7 mouse cellular contexts compared by ENCODE assay signal in genomic region chr2:84556888-84557514, GRCm38 (mm10).
DNase-seq lines count a peak whose midpoint lies in the region; ATAC-seq and TF ChIP-seq lines count a peak whose summit lies in the region.

No protein-coding gene starts in this region.

- ATAC-seq in embryonic facial prominence, embryonic 14.5 days (ENCODE audit: low read depth), result no peak
- ATAC-seq in hindbrain, embryonic 16.5 days, result peak; percentile 71
- ATAC-seq in lung, embryonic 14.5 days (ENCODE audit: insufficient read depth), result peak; percentile 72; the same call in 1 of the 2 replicates

- no peaks in the 10 kb centered on the region; the same call in 1 of the 2 replicates for H3K4me1 ChIP-seq in embryonic facial prominence, embryonic 14.5 days (ENCODE audit: control insufficient read depth, insufficient read depth, low read length)
- H3K4me1 ChIP-seq in hindbrain, embryonic 16.5 days (ENCODE audit: control insufficient read depth, insufficient read depth, low read depth, low read length), result no peaks in the 10 kb centered on the region
- no peaks in the 10 kb centered on the region for H3K4me1 ChIP-seq in lung, embryonic 14.5 days (ENCODE audit: insufficient read depth)

- H3K36me3 ChIP-seq in embryonic facial prominence, embryonic 14.5 days (ENCODE audit: control insufficient read depth, insufficient read depth, low read length), result no peaks in the 10 kb centered on the region
- H3K36me3 ChIP-seq in hindbrain, embryonic 16.5 days (ENCODE audit: control insufficient read depth, insufficient read depth, low read length), result no peaks in the 10 kb centered on the region
- H3K36me3 ChIP-seq in lung, embryonic 14.5 days (ENCODE audit: insufficient read depth), result no peaks in the 10 kb centered on the region

- peak overlapping the region; percentile 8; the same call in 1 of the 2 replicates for H3K4me3 ChIP-seq in embryonic facial prominence, embryonic 14.5 days (ENCODE audit: low read depth, low read length)
- H3K4me3 ChIP-seq in hindbrain, embryonic 16.5 days (ENCODE audit: low read length), result no peak overlapping the region
- peak overlapping the region; percentile 10 for H3K4me3 ChIP-seq in lung, embryonic 14.5 days (ENCODE audit: low read depth, low read length)

- H3K27me3 ChIP-seq in embryonic facial prominence, embryonic 14.5 days (replicated peaks; ENCODE audit: control insufficient read depth, insufficient read depth, low read length), result no peaks in the 10 kb centered on the region
- H3K27me3 ChIP-seq in hindbrain, embryonic 16.5 days (replicated peaks; ENCODE audit: control insufficient read depth, insufficient read depth, low read length), result no peaks in the 10 kb centered on the region
- no peaks in the 10 kb centered on the region for H3K27me3 ChIP-seq in lung, embryonic 14.5 days (ENCODE audit: insufficient read depth, low read length)

- DNase-seq in retina, embryonic 14.5 days (ENCODE audit: low spot score), result peak; percentile 24
- DNase-seq in retina, postnatal 1 day, result no peak
- peak; percentile 40 for DNase-seq in embryonic facial prominence, embryonic 14.5 days (ENCODE audit: low spot score)
- DNase-seq in lung, embryonic 14.5 days, result peak; percentile 64
- peak; percentile 33 for DNase-seq in testis, postnatal 14 days (ENCODE audit: low spot score)
- DNase-seq in cerebellum, adult 18-20 months, result no peak

- peak; percentile 52 for TF ChIP-seq CTCF in lung, embryonic 14.5 days (IDR thresholded peaks at IDR 0.05; ENCODE audit: low read depth)

- H3K27ac ChIP-seq in embryonic facial prominence, embryonic 14.5 days (replicated peaks; ENCODE audit: low read depth, low read length), result no peak overlapping the region; the same call in 1 of the 2 replicates
- H3K27ac ChIP-seq in hindbrain, embryonic 16.5 days (ENCODE audit: low read depth, low read length), result no peak overlapping the region
- H3K27ac ChIP-seq in lung, embryonic 14.5 days (ENCODE audit: low read depth), result no peak overlapping the region

- H3K9ac ChIP-seq in embryonic facial prominence, embryonic 14.5 days (ENCODE audit: low read depth, low read length), result no peak overlapping the region
- H3K9ac ChIP-seq in hindbrain, embryonic 16.5 days (ENCODE audit: low read depth, low read length), result no peak overlapping the region
- H3K9ac ChIP-seq in lung, embryonic 14.5 days, result no peak overlapping the region

- no peaks in the 10 kb centered on the region for H3K9me3 ChIP-seq in embryonic facial prominence, embryonic 14.5 days (ENCODE audit: control insufficient read depth, low read length)
- H3K9me3 ChIP-seq in hindbrain, embryonic 16.5 days (ENCODE audit: control insufficient read depth, low read length), result no peaks in the 10 kb centered on the region
- H3K9me3 ChIP-seq in lung, embryonic 14.5 days (ENCODE audit: low read depth, low read length), result no peaks in the 10 kb centered on the region

- WGBS in embryonic facial prominence, embryonic 14.5 days, result 46% methylated on average over 10 of the region's 10 CpGs
- 42% methylated on average over 10 of the region's 10 CpGs for WGBS in hindbrain, embryonic 16.5 days
- 49% methylated on average over 10 of the region's 10 CpGs for WGBS in lung, embryonic 14.5 days

- peak overlapping the region; percentile 44 for H3K4me2 ChIP-seq in embryonic facial prominence, embryonic 14.5 days (ENCODE audit: low read depth, low read length)
- H3K4me2 ChIP-seq in hindbrain, embryonic 16.5 days (ENCODE audit: low read length), result peak overlapping the region; percentile 48
- H3K4me2 ChIP-seq in lung, embryonic 14.5 days, result peak overlapping the region; percentile 47

Comparison
In these comparisons a context has a peak if more than half of its experiments do, and no peak if none do; other contexts are left out.
1. DNase-seq: peak in retina, embryonic 14.5 days (single experiment), embryonic facial prominence, embryonic 14.5 days (single experiment), lung, embryonic 14.5 days (single experiment) and testis, postnatal 14 days (single experiment); none in retina, postnatal 1 day (single experiment) and cerebellum, adult 18-20 months (0 of 2).
2. Peak in every context shown above with its lines, with median percentiles within 50 percentile points of each other: H3K4me2 ChIP-seq.